Mouse (Mus musculus) CH12.LX (cell line): ENCODE data around the gene Dio1. TPM values are rescaled to one million over a fixed set of nuclear protein-coding genes. Genes with fewer than 3 reads are reported as not detected.
A peak's percentile ranks its signal among the peaks of the same experiment; 100 is the strongest.

Experiments
- DNase-seq: peaks from one replicate; pipeline ENCODE4 v3.0.0-alpha.2; 2013; ENCODE audit errors: extremely low read depth
- H3K27ac ChIP-seq: 2 replicates; pipeline ENCODE4 v1.5.1; 2012; ENCODE audit warnings: low read depth, mild to moderate bottlenecking, control low read depth, moderate library complexity; ENCODE audit not compliant: insufficient read depth
- H3K27me3 ChIP-seq: replicated peaks from 2 replicates; pipeline ENCODE3; 2012; ENCODE audit warnings: inconsistent platforms
- H3K36me3 ChIP-seq, 2 experiments: replicated peaks in 1 of 2; 2 replicates each; pipeline versions ENCODE3 to v1.6.1; 2012; ENCODE audit warnings: inconsistent platforms in 1 of 2, low read length in 1 of 2, mild to moderate bottlenecking in 1 of 2, mixed read lengths in 1 of 2, moderate library complexity in 1 of 2; ENCODE audit not compliant: control insufficient read depth in 1 of 2, insufficient read depth in 1 of 2
- H3K4me1 ChIP-seq, 2 experiments: 2 replicates each; pipeline ENCODE4 v1.6.1; 2012; ENCODE audit warnings: inconsistent platforms in 1 of 2, moderate library complexity in 1 of 2; ENCODE audit not compliant: insufficient read depth in 2 of 2, control insufficient read depth in 1 of 2
- H3K4me2 ChIP-seq: 2 replicates; pipeline ENCODE4 v1.6.1; 2012; ENCODE audit warnings: low read depth, mild to moderate bottlenecking, control low read depth; ENCODE audit not compliant: poor library complexity, insufficient read depth, severe bottlenecking
- H3K4me3 ChIP-seq, 3 experiments: fragments of 150-350 bp in 1 of 3; sonication (generic) in 1 of 3; replicated peaks in 1 of 3; 2 replicates each; pipeline versions ENCODE3 to v1.5.1; 2011 to 2012; ENCODE audit warnings: low read depth in 2 of 3, low read length in 2 of 3, mild to moderate bottlenecking in 2 of 3, moderate library complexity in 2 of 3, control low read depth in 1 of 3, improper control_type of control experiment in 1 of 3, inconsistent platforms in 1 of 3, mixed read lengths in 1 of 3; ENCODE audit not compliant: poor library complexity in 1 of 3
- H3K79me2 ChIP-seq: replicated peaks from 2 replicates; pipeline ENCODE4 v1.6.1; 2012; ENCODE audit warnings: mild to moderate bottlenecking, moderate library complexity; ENCODE audit not compliant: control insufficient read depth, poor library complexity, insufficient read depth, severe bottlenecking; ENCODE audit errors: extremely low read depth
- H3K9ac ChIP-seq: 2 replicates; pipeline ENCODE4 v1.6.1; 2012; ENCODE audit warnings: low read depth, mild to moderate bottlenecking, control low read depth, moderate library complexity; ENCODE audit not compliant: insufficient read depth
- H3K9me3 ChIP-seq: replicated peaks from 2 replicates; pipeline ENCODE3; 2012; ENCODE audit warnings: low read length, inconsistent platforms, mixed read lengths
- BHLHE40 ChIP-seq: IDR thresholded peaks from 2 replicates; pipeline ENCODE4 v1.6.1; 2011; ENCODE audit warnings: mild to moderate bottlenecking, low read depth, low read length, improper control_type of control experiment
- CTCF ChIP-seq, 2 experiments: IDR thresholded peaks in 1 of 2; conservative IDR thresholded peaks in 1 of 2; 2 replicates each; pipeline ENCODE4 v1.5.1; 2011 to 2012; ENCODE audit warnings: low read depth in 2 of 2, low read length in 2 of 2, improper control_type of control experiment in 1 of 2, inconsistent platforms in 1 of 2, mild to moderate bottlenecking in 1 of 2, moderate library complexity in 1 of 2
- E2F4 ChIP-seq: IDR thresholded peaks from 2 replicates; pipeline ENCODE4 v1.6.1; 2011; ENCODE audit warnings: low read depth, low read length, improper control_type of control experiment; ENCODE audit not compliant: insufficient replicate concordance
- ELF1 ChIP-seq: IDR thresholded peaks from 2 replicates; pipeline ENCODE4 v1.6.1; 2014; ENCODE audit warnings: low read depth, mild to moderate bottlenecking, inconsistent platforms, low read length, improper control_type of control experiment
- GABPA ChIP-seq: IDR thresholded peaks from 2 replicates; pipeline ENCODE4 v1.6.1; 2012; ENCODE audit warnings: low read depth, low read length, improper control_type of control experiment, inconsistent platforms; ENCODE audit not compliant: insufficient replicate concordance
- HCFC1 ChIP-seq: IDR thresholded peaks from 2 replicates; pipeline ENCODE4 v1.6.1; 2012; ENCODE audit warnings: low read depth, mild to moderate bottlenecking, inconsistent platforms, low read length, improper control_type of control experiment
- IRF4 ChIP-seq: IDR thresholded peaks from 2 replicates; pipeline ENCODE4 v1.6.1; 2014; ENCODE audit warnings: low read depth, mild to moderate bottlenecking, inconsistent platforms, low read length, improper control_type of control experiment
- JUN ChIP-seq: IDR thresholded peaks from 2 replicates; pipeline ENCODE4 v1.6.1; 2011; ENCODE audit warnings: low read depth, mild to moderate bottlenecking, low read length, improper control_type of control experiment, moderate library complexity; ENCODE audit not compliant: insufficient read depth
- KAT2A ChIP-seq: IDR thresholded peaks from 2 replicates; pipeline ENCODE4 v1.6.1; 2012; ENCODE audit warnings: low read length, improper control_type of control experiment, inconsistent platforms; ENCODE audit not compliant: insufficient replicate concordance
- MEF2A ChIP-seq: IDR thresholded peaks from 2 replicates; pipeline ENCODE4 v1.6.1; 2014; ENCODE audit warnings: low read depth, mild to moderate bottlenecking, inconsistent platforms, low read length, improper control_type of control experiment, borderline replicate concordance
- NELFE ChIP-seq: IDR thresholded peaks from 2 replicates; pipeline ENCODE4 v1.6.1; 2011; ENCODE audit warnings: low read depth, low read length, improper control_type of control experiment
- PAX5 ChIP-seq: IDR thresholded peaks from 2 replicates; pipeline ENCODE4 v1.6.1; 2012; ENCODE audit warnings: low read length, inconsistent platforms, mixed read lengths
- POLR2A ChIP-seq: IDR thresholded peaks from 2 replicates; pipeline ENCODE4 v1.6.1; 2011; ENCODE audit warnings: low read depth, mild to moderate bottlenecking, improper control_type of control experiment, low read length
- POLR2AphosphoS2 ChIP-seq: IDR thresholded peaks from 2 replicates; pipeline ENCODE4 v1.6.1; 2011; ENCODE audit warnings: low read depth, low read length, improper control_type of control experiment
- RAD21 ChIP-seq: IDR thresholded peaks from 2 replicates; pipeline ENCODE4 v1.6.1; 2011; ENCODE audit warnings: low read depth, mild to moderate bottlenecking, low read length, improper control_type of control experiment, moderate library complexity
- RCOR1 ChIP-seq: conservative IDR thresholded peaks from 2 replicates; pipeline ENCODE4 v1.6.1; 2012; ENCODE audit warnings: low read depth, mild to moderate bottlenecking, inconsistent platforms, low read length, improper control_type of control experiment
- SIN3A ChIP-seq: IDR thresholded peaks from 2 replicates; pipeline ENCODE4 v1.6.1; 2012; ENCODE audit warnings: low read length, improper control_type of control experiment, inconsistent platforms
- SMC3 ChIP-seq: IDR thresholded peaks from 2 replicates; pipeline ENCODE4 v1.6.1; 2011; ENCODE audit warnings: low read depth, low read length, improper control_type of control experiment
- TBP ChIP-seq: conservative IDR thresholded peaks from 2 replicates; pipeline ENCODE4 v1.6.1; 2011; ENCODE audit warnings: low read depth, low read length, improper control_type of control experiment
- TCF12 ChIP-seq: IDR thresholded peaks from 2 replicates; pipeline ENCODE4 v1.6.1; 2014; ENCODE audit warnings: low read depth, mild to moderate bottlenecking, inconsistent platforms, low read length, improper control_type of control experiment
- UBTF ChIP-seq: IDR thresholded peaks from 2 replicates; pipeline ENCODE4 v1.6.1; 2012; ENCODE audit warnings: low read depth, mild to moderate bottlenecking, inconsistent platforms, low read length, improper control_type of control experiment, moderate library complexity
- ZC3H11A ChIP-seq: IDR thresholded peaks from 2 replicates; pipeline ENCODE4 v1.6.1; 2012; ENCODE audit warnings: low read depth, mild to moderate bottlenecking, inconsistent platforms, low read length, improper control_type of control experiment
- ZNF384 ChIP-seq: IDR thresholded peaks from 2 replicates; pipeline ENCODE4 v1.6.1; 2012; ENCODE audit warnings: low read depth, low read length, improper control_type of control experiment, inconsistent platforms
- dilution Hi-C: fragments of 300-500 bp; cut with MboI; formaldehyde crosslinking; loops from 2 replicates; pipeline ENCODE4 v1.14.3; 2020; ENCODE audit warnings: low sequenced_read_pairs; ENCODE audit not compliant: extremely low pct_unique_long_range_greater_than_20kb, extremely low pct_ligation_motif_present
- in situ Hi-C: fragments of 300-500 bp; cut with MboI; formaldehyde crosslinking; loops from 3 replicates; pipeline ENCODE4 v1.14.3; 2019; ENCODE audit warnings: low sequenced_read_pairs, low pct_ligation_motif_present, low pct_unique_long_range_greater_than_20kb, mixed read lengths
- polyA plus RNA-seq: library from polyadenylated mRNA; unstranded; fragments of >175 nt; gene quantifications from 2 replicates; pipeline ENCODE4 v1.2.1, GENCODE M21; 2012; ENCODE audit warnings: low read depth; ENCODE audit not compliant: insufficient read length
- total RNA-seq, 2 experiments: library from RNA; depleted of rRNA; stranded (reverse); fragments of 300-350 nt in 1 of 2; fragments of >200 nt in 1 of 2; gene quantifications; 2 replicates each; pipeline ENCODE4 v1.2.3; 2012 to 2014

The Dio1 gene
- total and polyA plus RNA-seq, 3 experiments: 0.23 to 1.3 (median 0.25) TPM

- Histone ChIP-seq H3K4me1 (peaks cover 0 to 22% of the 10 kb centered on the region in 2 experiments; a peak in 2 of 4 replicates), H3K36me3 (peaks cover 18 to 33% of the 10 kb centered on the region in 2 experiments), H3K4me2 (peak within 1 kb of the TSS; percentile 64), H3K9ac (peak within 1 kb of the TSS; percentile 35), H3K9me3 (peaks cover 5% of the 10 kb centered on the region), H3K27ac (no peak within 1 kb of the TSS), H3K27me3 (no peaks in the 10 kb centered on the region), H3K4me3 (peak within 1 kb of the TSS; percentile 69 to 82 (median 80)), H3K79me2 (no peaks in the 10 kb centered on the region)
- peak; percentile 85; the same call in 1 of the 2 replicates for TF ChIP-seq SIN3A
- TF ChIP-seq ZNF384: no peak
- TF ChIP-seq IRF4: peak; percentile 20; the same call in 1 of the 2 replicates
- TF ChIP-seq TCF12: peak; percentile 38; the same call in 1 of the 2 replicates
- TF ChIP-seq POLR2A: peak; percentile 79
- TF ChIP-seq TBP: peak; percentile 89
- TF ChIP-seq CTCF (conservative IDR thresholded peaks at IDR 0.05 in 1 of 2, IDR thresholded peaks at IDR 0.05 in 1 of 2; ENCODE audit: low read depth in 2 of 2, low read length in 2 of 2): peak in 1 of 2 experiments; percentile 40; a peak in 2 of 4 replicates
- TF ChIP-seq BHLHE40: no peak
- TF ChIP-seq NELFE: peak; percentile 82
- TF ChIP-seq SMC3: no peak
- no peak for TF ChIP-seq ZC3H11A
- peak; percentile 78 for TF ChIP-seq HCFC1
- no peak for TF ChIP-seq GABPA
- TF ChIP-seq UBTF: no peak
- TF ChIP-seq RAD21: peak; percentile 8
- no peak for TF ChIP-seq RCOR1
- peak; percentile 58; the same call in 1 of the 2 replicates for TF ChIP-seq POLR2AphosphoS2
- TF ChIP-seq PAX5: no peak
- 0 out of 2 replicates have a peak, but pooled peaks have one; percentile 25 for TF ChIP-seq MEF2A
- TF ChIP-seq ELF1: peak; percentile 98
- dilution Hi-C loops (no loop called here), in situ Hi-C loops (no loop called here)
- DNase-seq: peak; percentile 88
Observed at GRCm38 (mm10) chr4:107313690-107314478, 6.9 kb upstream of the Dio1 start, which contains the start of gene Yipf1. TSS of gene Yipf1 (plus strand) at chr4:107314363.

GRCm38 (mm10) chr4:107303531-107303930 lies 3.4 kb downstream of the Dio1 start:
- dilution Hi-C loops: no loop called here
- no peak overlapping the region for H3K27ac ChIP-seq
- no peaks in the 10 kb centered on the region for H3K79me2 ChIP-seq
- in situ Hi-C loops: no loop called here
- DNase-seq: no peak
- H3K9ac ChIP-seq: no peak overlapping the region
- no peaks in the 10 kb centered on the region for H3K9me3 ChIP-seq
- TF ChIP-seq CTCF (conservative IDR thresholded peaks at IDR 0.05 in 1 of 2, IDR thresholded peaks at IDR 0.05 in 1 of 2; ENCODE audit: low read depth in 2 of 2, low read length in 2 of 2) (no peak), JUN (no peak), KAT2A (no peak), E2F4 (no peak)
- no peaks in the 10 kb centered on the region for H3K36me3 ChIP-seq
- no peak overlapping the region for H3K4me3 ChIP-seq
- peaks cover 15 to 63% of the 10 kb centered on the region in 2 experiments for H3K4me1 ChIP-seq
- no peak overlapping the region for H3K4me2 ChIP-seq
- H3K27me3 ChIP-seq: no peaks in the 10 kb centered on the region
